Mouse (Mus musculus) G1E (cell line): ENCODE data around the gene 4930507D05Rik.

Experiments used
- CTCF ChIP-seq: IDR thresholded peaks from 2 replicates; pipeline ENCODE4 v1.5.1; 2012; ENCODE audit warnings: low read depth, low read length, inconsistent platforms, mixed read lengths
- GATA1 ChIP-seq: IDR thresholded peaks from 2 replicates; pipeline ENCODE4 v1.6.1; 2012; ENCODE audit warnings: borderline replicate concordance, low read length, inconsistent platforms, mixed read lengths
- GATA2 ChIP-seq: IDR thresholded peaks from 2 replicates; pipeline ENCODE4 v1.6.1; 2012; ENCODE audit warnings: low read depth, low read length, inconsistent platforms, borderline replicate concordance
- POLR2AphosphoS5 ChIP-seq: IDR thresholded peaks from 2 replicates; pipeline ENCODE4 v1.6.1; 2012; ENCODE audit warnings: low read depth, low read length, inconsistent platforms; ENCODE audit not compliant: insufficient replicate concordance
- TAL1 ChIP-seq: conservative IDR thresholded peaks from 2 replicates; pipeline ENCODE4 v1.6.1; 2012; ENCODE audit warnings: low read depth, low read length, inconsistent platforms, mixed read lengths

DNA sequence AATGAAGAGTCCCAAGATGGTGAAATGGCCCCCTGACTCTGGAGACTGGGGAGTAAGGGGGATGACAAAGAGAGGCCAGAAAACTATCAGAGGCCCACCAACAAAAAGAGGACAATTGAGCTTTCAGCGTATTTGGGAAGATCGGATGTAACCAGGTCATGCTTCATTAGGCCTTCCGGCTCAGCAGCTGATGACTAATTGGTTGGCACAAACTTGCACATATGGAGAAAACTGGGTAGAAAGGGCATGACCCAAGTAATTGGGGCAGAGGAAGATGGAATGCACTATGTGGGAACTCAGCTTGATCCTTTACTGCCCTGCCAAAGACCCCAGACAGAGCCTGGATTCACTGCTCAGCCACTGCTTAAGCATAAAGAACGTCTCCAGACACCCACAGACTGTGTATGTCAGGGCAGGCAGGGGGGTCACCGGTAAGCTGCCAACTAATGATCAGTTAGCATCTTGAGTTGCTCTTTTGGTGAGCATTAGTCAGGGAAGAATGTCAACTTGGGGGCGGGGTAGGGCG, 30.4 kb upstream of the 4930507D05Rik start:
- TF ChIP-seq TAL1 = no peak
- no peak for TF ChIP-seq CTCF
- no peak for TF ChIP-seq GATA1
- TF ChIP-seq GATA2 = no peak
- TF ChIP-seq POLR2AphosphoS5 = no peak
